Mouse (Mus musculus) stomach, postnatal 0 days (tissue): ENCODE data around the gene Ly86.

ENCODE experiments used
- CTCF ChIP-seq: IDR thresholded peaks from 2 replicates; pipeline ENCODE4 v1.5.1; 2016; ENCODE audit warnings: antibody characterized with exemption, low read depth, mild to moderate bottlenecking, moderate library complexity
- EP300 ChIP-seq: optimal IDR thresholded peaks from 2 replicates; pipeline ENCODE3; 2016; ENCODE audit warnings: antibody characterized with exemption

DNA sequence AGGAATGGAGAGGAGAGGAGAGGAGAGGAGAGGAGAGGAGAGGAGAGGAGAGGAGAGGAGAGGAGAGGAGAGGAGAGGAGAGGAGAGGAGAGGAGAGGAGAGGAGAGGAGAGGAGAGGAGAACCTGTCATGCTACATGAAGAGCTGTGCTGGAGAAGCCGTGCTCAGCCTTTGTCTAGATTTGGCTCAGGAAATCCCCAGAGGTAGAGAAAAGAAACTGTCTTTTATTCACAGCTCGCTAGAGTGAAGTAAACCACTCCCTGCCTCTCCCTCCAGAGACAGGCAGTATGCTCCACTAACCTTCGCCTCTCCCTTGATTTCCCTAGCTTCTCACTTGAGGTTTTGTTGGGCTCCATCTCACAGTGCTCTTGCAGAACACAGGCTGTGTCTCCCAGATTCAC lies 57.4 kb downstream of the Ly86 start:
- TF ChIP-seq EP300 = no peak
- no peak for TF ChIP-seq CTCF
